Mouse (Mus musculus) testis, adult 2 months (tissue): ENCODE data around the gene Scnn1b.

Source experiments
- CTCF ChIP-seq: fragments of 200-500 bp; IDR thresholded peaks from 2 replicates; pipeline ENCODE4 v1.5.1; 2012; ENCODE audit warnings: low read depth, mild to moderate bottlenecking, inconsistent platforms, low read length, moderate library complexity; ENCODE audit not compliant: control insufficient read depth, insufficient read depth, insufficient replicate concordance
- POLR2A ChIP-seq: fragments of 200-500 bp; IDR thresholded peaks from 2 replicates; pipeline ENCODE4 v1.6.1; 2012; ENCODE audit warnings: low read depth, mild to moderate bottlenecking, inconsistent platforms, low read length, moderate library complexity; ENCODE audit not compliant: control insufficient read depth

- TF ChIP-seq POLR2A (no peak), CTCF (no peak)
Observed at GRCm38 (mm10) chr7:121880246-121880645, 15.4 kb downstream of the Scnn1b start.
